Mouse (Mus musculus) cerebellum, postnatal 25 days (tissue): ENCODE measurements at regions not wholly inside any gene's neighbourhood (a gene's known extent, or its start where the extent isn't known, plus 50 kb on each side); places are given as distances from the start of the nearest gene placed in this dataset.

ENCODE experiments used
- DNase-seq, 2 experiments: peaks; one replicate each; pipeline ENCODE4 v3.0.0; 2021; ENCODE audit warnings: mixed read lengths in 2 of 2

GRCm38 (mm10) chr3:52197982-52198750, 70.0 kb upstream of the Foxo1 start:
- DNase-seq = peak; percentile 56 to 61

- peak in 1 of 2 experiments; percentile 42 for DNase-seq
Observed at GRCm38 (mm10) chr3:52198751-52199738, 69.1 kb upstream of the Foxo1 start.

- DNase-seq = no peak
Observed at GRCm38 (mm10) chr3:52200106-52200505, 68.0 kb upstream of the Foxo1 start.

GRCm38 (mm10) chr3:52210556-52211302, 57.4 kb upstream of the Foxo1 start:
- peak in 1 of 2 experiments; percentile 29 for DNase-seq

- DNase-seq = no peak
Observed at GRCm38 (mm10) chr3:52211303-52211695, 56.8 kb upstream of the Foxo1 start.

- DNase-seq = no peak
Observed at GRCm38 (mm10) chr3:52214114-52214513, 54.0 kb upstream of the Foxo1 start.

- DNase-seq = no peak
Observed at GRCm38 (mm10) chr3:52215083-52215482, 53.1 kb upstream of the Foxo1 start.
